Mouse (Mus musculus): ENCODE results near the gene Pip4k2a.
"Not testable (repeated sequence)": the region's sequence is repeated elsewhere in the genome, so short reads cannot be mapped to it uniquely, and the experiment has no call there.

The Pip4k2a gene

GRCm38 (mm10) chr2:18998054-18998478 lies at the start of gene Pip4k2a, which contains the start of gene 4930426L09Rik:
TSS of gene Pip4k2a (minus strand) at chr2:18998126.
TSS of gene 4930426L09Rik (plus strand) at chr2:18998343.
- DNase-seq (ENCODE audit: extremely low read depth, low read depth, low spot score): no peak

DNA sequence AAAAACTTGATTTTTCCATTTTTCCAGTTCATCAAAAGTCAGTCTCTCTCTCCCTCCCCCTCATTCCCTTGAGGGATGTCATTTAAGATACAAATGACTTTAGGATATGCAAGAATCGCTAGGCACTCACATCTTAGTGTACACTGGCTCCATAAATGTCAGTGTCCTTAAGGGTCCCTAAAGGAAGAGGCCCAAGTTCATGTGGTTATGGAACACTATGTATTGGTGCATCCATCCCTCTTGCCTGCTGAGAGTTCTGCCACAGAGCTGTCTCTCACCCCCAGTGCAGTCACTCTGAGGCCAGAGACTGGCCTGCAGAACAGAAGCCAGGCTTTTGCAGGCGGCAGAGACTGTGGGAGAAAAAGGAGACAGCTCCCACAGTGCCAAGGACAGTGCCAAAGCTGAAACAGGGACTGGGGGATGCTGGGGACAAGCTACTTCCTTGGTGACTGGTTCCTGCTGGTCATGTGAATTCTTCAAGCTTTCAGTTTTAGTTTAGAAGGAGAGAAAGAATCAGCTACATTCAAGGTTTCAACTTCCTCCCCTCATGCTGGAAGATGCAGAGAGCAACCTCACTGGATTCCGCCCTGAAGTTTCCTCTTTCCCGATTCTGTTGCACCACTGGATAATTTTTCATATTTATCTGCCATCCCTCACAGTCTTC lies 40.1 kb upstream of the Pip4k2a start:
- DNase-seq (ENCODE audit: extremely low read depth, low read depth, low spot score): no peak

- no peak for DNase-seq (ENCODE audit: extremely low read depth, low read depth, low spot score)
Measured at GRCm38 (mm10) chr2:19037430-19037829, 39.5 kb upstream of the Pip4k2a start.

DNA sequence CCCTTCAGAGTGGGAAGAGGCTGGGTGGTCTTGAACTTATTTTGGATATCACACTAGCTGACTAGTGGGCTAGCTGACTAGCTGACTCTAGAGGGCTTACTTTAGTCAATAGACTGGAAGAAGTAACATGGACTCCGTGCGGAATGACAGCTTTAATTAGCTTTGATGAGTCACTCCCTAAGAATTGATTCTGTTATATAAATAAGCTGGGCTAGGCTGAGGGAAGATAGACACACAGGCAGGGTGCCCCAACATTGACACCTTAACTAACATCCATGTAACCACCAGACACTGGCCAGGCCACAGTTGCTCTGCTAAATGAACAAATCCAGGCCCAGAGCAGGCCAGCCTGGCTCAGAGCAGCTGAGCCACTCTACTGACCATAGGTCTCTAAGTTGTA lies 26.9 kb upstream of the Pip4k2a start:
- no peak for DNase-seq (ENCODE audit: extremely low read depth, low read depth, low spot score)

GRCm38 (mm10) chr2:19018034-19018433 lies 20.1 kb upstream of the Pip4k2a start:
- DNase-seq (ENCODE audit: extremely low read depth, low read depth, low spot score): no peak

- DNase-seq (ENCODE audit: extremely low read depth, low read depth, low spot score): no peak
Measured at GRCm38 (mm10) chr2:19016839-19017238, 18.9 kb upstream of the Pip4k2a start.

DNA sequence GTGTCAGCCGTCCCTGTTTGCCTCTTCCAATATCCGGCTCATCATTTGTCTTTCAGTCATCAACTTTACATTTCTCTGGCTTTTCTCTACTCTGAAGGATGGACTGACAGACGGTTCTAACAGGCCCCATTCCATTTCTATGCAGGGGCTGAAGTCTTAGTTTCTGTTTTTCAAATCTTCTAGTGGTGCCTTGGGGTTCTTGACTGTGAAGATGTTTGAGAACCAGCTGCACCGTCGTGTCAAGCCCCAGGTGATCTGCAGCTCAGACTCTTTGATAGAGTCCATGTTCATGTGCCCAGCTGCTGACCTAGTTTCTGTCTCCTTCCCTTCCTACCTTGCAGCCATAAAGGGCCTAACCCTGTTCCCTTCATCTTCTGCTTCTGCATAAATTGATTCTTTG lies 18.4 kb upstream of the Pip4k2a start:
- DNase-seq (ENCODE audit: extremely low read depth, low read depth, low spot score): no peak

- DNase-seq (ENCODE audit: extremely low read depth, low read depth, low spot score): no peak
Measured at GRCm38 (mm10) chr2:19011443-19011842, 13.5 kb upstream of the Pip4k2a start.

- not testable (repeated sequence) for DNase-seq (ENCODE audit: extremely low read depth, low read depth, low spot score)
Measured at GRCm38 (mm10) chr2:19010541-19010940, 12.6 kb upstream of the Pip4k2a start.

DNA sequence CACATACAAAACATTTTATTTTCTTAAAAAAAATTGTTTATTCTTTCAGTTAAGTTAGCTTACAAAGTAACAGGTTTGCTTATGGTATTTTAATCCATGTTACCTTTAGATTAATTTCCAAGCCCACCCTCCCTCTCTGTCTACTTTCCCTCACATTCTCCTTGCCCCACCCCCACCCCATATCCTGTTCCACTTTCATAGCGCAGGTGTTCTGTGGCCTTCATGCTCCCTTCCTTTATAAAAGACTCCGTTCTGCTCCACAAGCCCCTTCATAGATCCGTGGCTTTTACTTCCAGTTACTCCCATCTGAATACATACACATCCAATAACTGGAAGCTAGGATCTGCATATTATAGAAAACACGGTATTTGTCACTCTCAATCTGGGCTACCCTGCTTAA lies 9.7 kb upstream of the Pip4k2a start:
- no peak for DNase-seq (ENCODE audit: extremely low read depth, low read depth, low spot score)

GRCm38 (mm10) chr2:19006124-19006523 lies 8.2 kb upstream of the Pip4k2a start:
- no peak for DNase-seq (ENCODE audit: extremely low read depth, low read depth, low spot score)

DNA sequence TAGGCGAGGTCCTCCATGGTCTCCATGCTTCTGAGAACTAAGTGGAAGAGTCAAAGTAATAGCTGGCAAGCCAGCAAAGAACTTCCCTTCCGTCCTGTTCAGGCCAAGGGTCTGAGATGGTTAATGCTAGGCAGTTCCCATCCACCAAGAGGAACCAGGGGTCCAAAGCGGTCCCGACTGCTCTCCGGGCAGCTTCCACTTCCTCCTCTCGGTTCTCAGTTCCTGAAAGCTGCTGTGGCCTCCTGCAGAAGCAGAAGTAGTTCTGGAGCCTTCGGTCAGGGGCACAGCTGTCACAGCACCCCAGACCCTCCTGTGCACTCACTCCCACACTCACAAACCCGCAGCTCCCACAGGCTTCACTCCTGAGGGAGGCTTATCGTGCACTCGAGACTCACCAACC lies 6.9 kb upstream of the Pip4k2a start:
- no peak for DNase-seq (ENCODE audit: extremely low read depth, low read depth, low spot score)

GRCm38 (mm10) chr2:18999395-18999794 lies 1.5 kb upstream of the Pip4k2a start:
- no peak for DNase-seq (ENCODE audit: extremely low read depth, low read depth, low spot score)

DNA sequence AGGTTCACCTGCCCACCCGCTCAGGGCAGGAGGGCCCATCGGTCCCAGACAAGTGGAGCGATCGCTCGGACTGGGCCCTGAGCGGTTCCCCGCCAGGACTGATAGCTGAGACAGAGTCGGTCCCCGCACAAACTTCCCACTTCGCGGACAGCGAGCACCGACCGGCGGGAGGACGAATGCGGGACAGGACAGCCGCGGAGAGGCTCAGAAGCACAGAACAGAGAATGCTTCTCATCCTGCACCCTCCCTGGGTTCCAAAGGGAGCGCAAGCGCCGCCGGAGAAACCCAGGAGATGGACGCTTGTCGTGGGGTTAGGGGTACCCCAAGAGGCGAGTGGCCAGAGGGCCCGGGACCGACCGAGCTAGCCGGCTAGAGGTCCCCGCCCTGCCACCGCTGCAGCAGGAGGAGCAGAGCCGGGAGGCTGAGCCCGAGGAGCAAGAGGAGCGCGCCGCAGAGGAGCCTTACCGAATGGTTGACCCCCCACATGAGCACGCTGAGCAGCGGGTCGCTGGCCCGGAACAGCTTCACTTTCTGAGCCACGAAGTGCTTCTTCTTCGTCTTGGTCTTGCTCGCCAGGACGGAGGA lies 447 bp downstream of the Pip4k2a start:
- DNase-seq (ENCODE audit: extremely low read depth, low read depth, low spot score): no peak

DNA sequence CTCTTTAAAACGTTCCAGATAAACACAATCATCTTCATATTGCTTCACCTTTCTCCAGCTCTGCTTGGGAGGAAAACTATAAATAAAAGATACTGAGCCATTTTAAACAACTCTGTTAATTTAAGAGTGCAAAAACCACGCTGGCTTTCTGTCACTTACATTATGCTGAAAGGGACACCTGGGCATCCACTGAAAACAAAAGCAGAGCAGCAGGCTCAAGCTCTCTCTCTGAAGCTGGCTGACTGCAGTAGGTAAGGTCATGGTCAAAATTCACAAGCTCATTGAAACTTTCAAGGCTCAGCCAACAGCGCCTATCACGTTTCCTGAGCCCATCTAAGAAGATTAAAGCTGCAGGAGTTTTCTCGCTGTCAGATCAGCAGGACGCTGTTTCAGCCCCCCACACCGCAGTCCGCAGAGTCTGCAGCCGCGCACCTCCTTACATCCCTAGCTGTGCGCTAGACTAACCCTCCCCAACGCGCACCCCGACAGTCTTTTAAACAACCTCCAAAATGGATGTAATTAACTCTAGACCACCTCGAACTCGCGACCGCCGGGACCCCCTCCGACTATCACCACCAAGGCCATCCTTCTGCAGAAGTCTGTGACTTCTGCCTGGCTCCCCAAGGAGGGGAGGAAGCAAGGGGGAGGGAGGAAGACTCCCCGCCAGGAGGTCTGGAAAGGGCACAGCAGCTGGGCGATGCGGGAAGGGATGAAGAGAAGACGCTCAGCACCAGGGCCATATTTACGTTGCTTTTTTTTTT lies 1.3 kb downstream of the Pip4k2a start:
- no peak for DNase-seq (ENCODE audit: extremely low read depth, low read depth, low spot score)

- peak; percentile 55 for DNase-seq (ENCODE audit: extremely low read depth, low read depth, low spot score)
Measured at GRCm38 (mm10) chr2:18992512-18993510, 5.1 kb downstream of the Pip4k2a start.

GRCm38 (mm10) chr2:18988885-18989284 lies 9.0 kb downstream of the Pip4k2a start:
- DNase-seq (ENCODE audit: extremely low read depth, low read depth, low spot score): no peak

- no peak for DNase-seq (ENCODE audit: extremely low read depth, low read depth, low spot score)
Measured at GRCm38 (mm10) chr2:18985506-18985905, 12.4 kb downstream of the Pip4k2a start.

DNA sequence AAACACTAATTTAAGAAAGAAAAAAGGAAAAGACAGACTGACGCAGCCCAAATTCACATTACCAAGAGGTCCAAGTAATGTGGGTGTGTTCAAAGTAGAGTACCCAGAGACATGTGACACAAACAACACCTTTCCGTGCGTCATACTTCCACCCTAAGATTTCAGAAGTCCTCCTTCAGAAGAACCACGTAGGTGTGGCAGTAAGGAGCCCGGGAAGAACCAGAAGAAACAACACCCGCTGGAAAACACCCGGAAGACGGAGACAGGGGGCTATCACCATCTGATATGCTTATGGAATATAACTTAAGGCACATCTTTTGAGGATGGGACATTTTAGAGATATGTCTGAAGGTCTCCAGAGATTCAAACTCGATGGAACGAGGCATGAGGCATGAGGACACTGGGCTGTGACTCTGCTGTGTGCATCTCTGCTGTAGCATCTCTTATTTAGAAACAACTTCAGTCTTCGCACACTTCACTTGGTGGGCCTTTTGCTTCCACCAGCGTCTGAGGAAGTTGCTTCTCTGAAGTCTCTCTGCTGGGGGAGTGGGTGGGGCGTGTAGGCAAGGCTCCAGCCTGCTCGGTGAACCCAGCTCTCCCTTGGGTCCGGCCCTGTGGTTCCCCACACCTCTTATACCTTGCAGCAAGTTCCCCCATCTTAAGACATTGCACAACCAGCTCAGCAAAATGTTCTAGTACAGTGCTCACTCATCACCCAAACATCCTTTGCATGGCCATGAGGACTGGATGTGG lies 13.7 kb downstream of the Pip4k2a start:
- DNase-seq (ENCODE audit: extremely low read depth, low read depth, low spot score): no peak

DNA sequence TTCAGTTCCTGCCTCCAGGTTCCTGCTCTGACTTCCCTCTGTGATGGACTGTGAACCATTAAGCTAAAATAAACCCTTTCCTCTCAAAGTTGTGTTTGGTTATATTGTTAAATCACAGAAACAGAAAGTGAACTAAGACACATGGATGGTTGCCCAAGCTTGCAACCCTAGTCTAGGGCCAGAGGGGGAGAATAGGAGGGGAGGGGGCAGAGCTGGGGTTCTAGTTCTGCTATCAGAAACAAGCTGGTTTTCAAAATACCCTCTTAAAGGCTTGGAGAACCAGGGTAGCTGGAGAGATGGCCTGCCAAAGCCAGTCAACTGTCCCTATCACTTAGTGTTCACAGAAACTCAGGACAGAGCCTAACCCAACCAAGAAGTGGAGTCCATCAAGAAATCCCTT lies 14.4 kb downstream of the Pip4k2a start:
- DNase-seq (ENCODE audit: extremely low read depth, low read depth, low spot score): no peak
